Mouse (Mus musculus) forebrain, embryonic 15.5 days (tissue): ENCODE measurements at regions not wholly inside any gene's neighbourhood (a gene's known extent, or its start where the extent isn't known, plus 50 kb on each side); places are given as distances from the start of the nearest gene placed in this dataset.
A peak's percentile ranks its signal among the peaks of the same experiment; 100 is the strongest.

Experiments used
- ATAC-seq: fragments of 200-750 bp; cut with Nextera tagmentation; replicated peaks from 2 replicates; pipeline ENCODE4 v1.8.0; 2017; ENCODE audit warnings: mild to moderate bottlenecking, moderate TSS enrichment, moderate library complexity
- H3K27ac ChIP-seq: fragments of 300-500 bp; sonication (generic); replicated peaks from 2 replicates; pipeline ENCODE4 v1.5.1; 2015; ENCODE audit warnings: mild to moderate bottlenecking, inconsistent platforms
- H3K27me3 ChIP-seq: fragments of 300-500 bp; sonication (generic); 2 replicates; pipeline ENCODE4 v1.6.1; 2015; ENCODE audit warnings: inconsistent platforms
- H3K36me3 ChIP-seq: fragments of 300-500 bp; sonication (generic); 2 replicates; pipeline ENCODE4 v1.6.1; 2015; ENCODE audit warnings: mild to moderate bottlenecking, inconsistent platforms
- H3K4me1 ChIP-seq: fragments of 300-500 bp; sonication (generic); 2 replicates; pipeline ENCODE4 v1.6.1; 2015; ENCODE audit warnings: inconsistent platforms
- H3K4me2 ChIP-seq: fragments of 300-500 bp; sonication (generic); replicated peaks from 2 replicates; pipeline ENCODE4 v1.6.1; 2015; ENCODE audit warnings: mild to moderate bottlenecking, inconsistent platforms
- H3K4me3 ChIP-seq: fragments of 300-500 bp; sonication (generic); 2 replicates; pipeline ENCODE4 v1.5.1; 2015; ENCODE audit warnings: mild to moderate bottlenecking, inconsistent platforms
- H3K9ac ChIP-seq: fragments of 300-500 bp; sonication (generic); replicated peaks from 2 replicates; pipeline ENCODE4 v1.6.1; 2015; ENCODE audit warnings: mild to moderate bottlenecking, inconsistent platforms
- H3K9me3 ChIP-seq: fragments of 300-500 bp; sonication (generic); 2 replicates; pipeline ENCODE4 v1.6.1; 2016; ENCODE audit warnings: inconsistent platforms
- WGBS: fragments of 180-500 bp; shearing (Covaris S2); methylation state at CpG from one replicate; pipeline ENCODE4 v1.1.7; 2015; ENCODE audit warnings: mixed read lengths; 5-methylcytosine and 5-hydroxymethylcytosine counted together

DNA sequence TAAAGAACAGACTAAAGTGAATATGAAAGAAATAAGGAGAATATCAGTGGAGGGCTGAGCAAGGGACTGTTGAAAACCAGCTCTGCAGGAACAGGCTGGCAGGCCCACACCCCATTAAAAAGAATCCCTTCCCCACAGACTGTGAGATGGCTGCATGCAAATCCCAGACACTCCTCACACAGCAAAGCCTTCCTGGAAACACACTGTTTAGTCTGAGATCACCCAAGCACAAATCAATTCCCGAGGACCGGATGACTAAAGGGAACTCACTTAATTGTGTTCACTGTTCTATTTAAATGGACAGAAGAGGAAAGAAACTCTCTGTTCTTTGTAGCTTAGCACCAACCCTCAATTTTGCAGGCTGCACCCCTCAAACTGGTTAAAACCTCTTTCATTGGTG is 66.9 kb upstream of the Rnf152 start:
- 0% methylated on average over 2 of the region's 2 CpGs for WGBS
- no peaks in the 10 kb centered on the region for H3K9me3 ChIP-seq
- no peaks in the 10 kb centered on the region for H3K36me3 ChIP-seq
- no peak overlapping the region for H3K4me3 ChIP-seq
- no peak overlapping the region for H3K9ac ChIP-seq
- no peaks in the 10 kb centered on the region for H3K4me1 ChIP-seq
- no peaks in the 10 kb centered on the region for H3K27me3 ChIP-seq
- H3K4me2 ChIP-seq = no peak overlapping the region
- no peak for ATAC-seq
- H3K27ac ChIP-seq = no peak overlapping the region

DNA sequence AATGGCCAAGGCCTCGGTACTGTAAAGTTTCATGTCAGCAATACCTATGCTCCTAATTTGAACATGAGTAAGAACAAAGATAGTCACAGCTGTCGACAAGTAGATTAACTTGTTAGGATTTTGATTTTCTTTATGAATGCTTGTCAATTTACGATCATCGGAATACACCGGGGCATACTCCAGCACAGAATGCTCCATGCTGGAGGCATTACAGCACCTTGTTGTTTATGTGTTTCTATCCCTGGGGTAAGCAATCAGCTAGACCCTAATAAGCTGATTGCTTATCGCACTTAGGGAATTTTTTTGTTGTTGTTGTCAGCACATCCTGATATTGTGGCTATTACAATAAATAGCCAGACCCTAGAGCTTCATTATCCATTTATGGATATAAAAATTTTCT is 66.4 kb upstream of the Rnf152 start:
- Histone ChIP-seq H3K4me2 (no peak overlapping the region), H3K27me3 (no peaks in the 10 kb centered on the region), H3K4me1 (no peaks in the 10 kb centered on the region), H3K9me3 (no peaks in the 10 kb centered on the region), H3K27ac (no peak overlapping the region), H3K9ac (no peak overlapping the region), H3K4me3 (no peak overlapping the region), H3K36me3 (no peaks in the 10 kb centered on the region)
- 87% methylated on average over 6 of the region's 6 CpGs for WGBS
- no peak for ATAC-seq

DNA sequence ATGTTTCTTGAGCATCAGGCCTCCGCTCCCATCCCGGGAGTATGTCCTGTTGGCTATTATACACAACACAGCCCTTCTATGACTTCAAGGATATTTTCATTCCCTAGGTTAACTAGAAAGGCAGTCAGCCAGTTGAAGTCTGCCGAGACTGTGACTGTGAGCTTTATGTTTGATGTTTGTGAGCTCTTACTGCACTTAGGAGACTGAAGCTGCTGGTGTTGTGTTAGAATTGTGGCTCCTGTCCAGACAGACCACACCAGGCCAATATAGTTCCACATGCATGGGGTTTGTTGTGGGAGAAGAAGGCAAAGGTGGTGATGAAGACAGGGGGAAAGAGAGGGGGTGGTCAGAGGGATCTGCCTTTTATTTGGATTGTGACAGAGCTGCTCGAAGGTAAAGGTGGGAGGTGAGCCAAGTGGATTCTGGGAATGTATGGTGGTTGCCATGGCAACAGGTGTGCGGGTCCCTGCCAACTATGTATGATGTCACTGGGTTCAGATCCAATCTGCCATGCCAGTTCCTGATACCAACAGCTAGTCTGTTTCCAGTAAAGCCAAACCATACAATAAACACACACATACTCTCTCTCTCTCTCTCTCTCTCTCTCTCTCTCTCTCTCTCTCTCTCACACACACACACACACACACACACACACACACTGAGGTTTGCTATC is 64.0 kb upstream of the Rnf152 start:
- ATAC-seq = peak; percentile 69
- Histone ChIP-seq H3K4me2 (no peak overlapping the region), H3K27ac (0 out of 2 replicates have a peak overlapping the region, but pooled peaks have one; percentile 23), H3K27me3 (no peaks in the 10 kb centered on the region), H3K4me3 (no peak overlapping the region), H3K9ac (no peak overlapping the region), H3K4me1 (no peaks in the 10 kb centered on the region), H3K9me3 (no peaks in the 10 kb centered on the region), H3K36me3 (no peaks in the 10 kb centered on the region)
- WGBS = 69% methylated on average over 5 of the region's 5 CpGs
